Mouse (Mus musculus) monocyte, adult 2 months (primary cell): ENCODE data around the gene Zfp157.
"Not testable (repeated sequence)": the region's sequence is repeated elsewhere in the genome, so short reads cannot be mapped to it uniquely, and the experiment has no call there.

Experiments
- DNase-seq, 2 experiments: peaks; one replicate each; pipeline ENCODE4 v3.0.0; 2022; ENCODE audit warnings: low spot score in 2 of 2, low read depth in 1 of 2

The Zfp157 gene

DNA sequence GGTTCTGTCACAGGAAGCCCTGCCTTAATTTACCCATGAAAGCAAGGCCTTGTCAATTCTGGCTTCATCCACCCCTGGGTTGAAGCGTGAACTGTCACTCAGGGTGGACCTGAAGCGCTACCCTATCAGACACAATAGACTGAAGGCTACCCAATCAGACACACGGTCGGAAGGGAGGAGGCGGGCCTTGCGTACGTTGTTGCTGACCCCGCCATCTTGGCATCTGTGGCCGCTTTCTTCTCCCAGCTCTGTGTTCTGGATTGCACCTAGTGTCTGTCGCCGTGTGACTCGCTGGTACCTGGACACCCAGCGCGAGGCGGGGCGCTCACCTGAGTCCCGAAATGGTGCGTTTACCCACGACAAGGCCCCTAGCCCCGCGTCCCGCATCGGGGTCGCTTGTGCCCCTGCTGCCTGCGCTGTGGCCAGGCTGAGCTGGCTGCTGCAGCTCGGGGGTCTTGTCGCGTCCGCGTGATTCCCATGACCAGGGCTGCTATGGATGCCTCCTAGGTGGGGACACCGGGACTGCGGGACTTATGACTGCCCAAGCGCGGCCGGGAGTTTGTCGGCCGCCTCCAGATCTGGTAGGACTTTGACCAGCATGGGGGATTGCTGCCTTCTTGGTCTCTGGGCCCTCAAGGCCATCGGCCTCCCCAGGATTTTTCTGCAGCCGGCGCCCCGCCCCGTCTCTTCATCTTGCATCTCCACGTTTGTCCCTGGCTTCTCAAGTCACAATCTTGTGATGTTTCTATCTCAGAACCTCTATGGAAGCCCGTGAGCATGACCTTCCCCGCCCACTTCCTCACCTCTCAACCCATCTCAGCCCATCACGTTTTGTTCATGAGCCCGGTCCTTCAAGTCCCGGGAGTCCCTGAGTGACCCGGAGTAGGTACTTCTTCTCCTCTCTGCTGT is at the start of gene Zfp157:
Gene Zfp157, plus strand, starts transcription at position 183 of the 909 bp plus-strand sequence.
- peak; percentile 55 to 73 for DNase-seq

DNA sequence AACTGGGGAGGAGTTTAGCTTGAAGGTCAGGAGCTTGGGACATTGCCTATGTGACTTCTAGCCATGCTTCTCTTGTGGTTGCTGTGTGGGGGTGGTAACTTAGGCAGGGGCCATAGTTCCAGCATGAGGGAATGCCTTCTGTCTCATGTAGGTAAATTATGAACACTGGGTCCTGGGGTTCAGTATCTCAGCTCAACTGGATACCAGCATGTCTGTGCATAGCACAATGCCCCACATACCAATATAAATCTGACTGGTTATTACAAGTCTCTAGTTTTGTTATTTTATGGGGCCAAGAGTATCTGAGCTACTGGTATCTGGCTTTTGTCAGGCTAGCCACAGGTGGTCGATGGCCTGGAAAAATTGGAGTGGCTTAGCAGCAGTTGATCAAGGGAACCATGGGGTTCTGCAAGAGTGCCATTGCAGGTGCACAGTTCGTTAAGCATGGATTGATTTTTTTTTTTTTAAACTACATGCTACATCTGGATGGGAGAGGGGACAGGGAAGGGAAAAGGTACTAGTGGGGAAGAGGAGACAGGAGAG is 43.4 kb upstream of the Zfp157 start:
- no peak for DNase-seq

DNA sequence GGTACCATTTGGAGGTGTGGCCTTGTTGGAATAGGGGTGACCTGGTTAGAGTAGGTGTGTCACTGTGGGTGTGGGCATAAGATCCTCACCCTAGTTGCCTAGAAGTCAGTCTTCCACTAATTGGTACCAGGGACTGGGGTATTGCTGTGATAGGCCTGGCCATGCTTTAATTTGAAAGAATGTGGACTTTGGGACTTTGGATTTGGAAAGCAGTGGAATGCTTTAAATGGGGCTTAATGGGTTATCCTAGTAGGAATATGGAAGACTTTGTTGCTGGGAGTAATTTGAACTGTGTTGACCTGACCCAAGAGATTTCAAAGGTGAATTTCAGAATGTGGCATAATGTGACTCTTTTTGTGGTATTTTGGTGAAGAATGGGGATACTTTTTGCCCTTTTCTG is 40.8 kb upstream of the Zfp157 start:
- DNase-seq: not testable (repeated sequence)

DNA sequence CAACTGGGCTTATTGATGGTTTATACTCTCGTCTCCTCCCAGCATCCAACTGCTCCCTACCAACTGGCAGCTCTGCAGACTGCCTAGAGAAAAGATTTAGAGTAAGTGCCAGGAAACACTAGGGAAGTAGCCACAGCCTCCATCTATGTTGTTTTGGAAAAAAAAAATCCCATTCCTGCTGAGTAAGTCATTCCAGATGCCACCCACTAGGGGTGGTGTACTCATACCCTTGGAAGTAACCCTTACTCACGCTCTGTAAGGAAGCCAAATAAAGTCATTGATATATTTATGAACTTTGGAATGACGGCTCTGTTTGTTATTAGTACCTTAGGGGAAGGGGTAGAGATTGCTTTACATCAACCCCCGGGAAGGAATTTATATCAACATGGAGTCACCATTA is 17.1 kb downstream of the Zfp157 start:
- no peak for DNase-seq

- no peak for DNase-seq
Measured at GRCm38 (mm10) chr5:138459107-138459506, 17.8 kb downstream of the Zfp157 start.

DNA sequence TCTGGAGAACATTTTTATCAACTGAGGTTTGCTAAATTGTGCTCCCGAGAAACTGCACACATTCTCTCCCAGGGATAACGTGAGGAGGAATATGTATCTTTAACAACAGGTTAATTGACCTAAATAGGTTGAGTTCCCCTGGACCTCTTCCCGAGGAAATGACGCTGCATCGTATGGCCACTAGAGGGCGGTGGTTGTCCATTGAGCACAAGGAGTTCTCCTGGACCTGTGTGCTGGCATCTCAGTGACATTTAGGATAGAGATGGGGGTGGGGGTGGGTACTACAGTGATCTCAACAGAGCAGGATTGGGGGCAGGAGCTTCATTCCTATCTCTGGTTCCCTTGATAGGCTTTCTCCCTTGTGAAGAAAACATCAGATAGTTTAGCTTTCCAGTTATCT is 32.3 kb downstream of the Zfp157 start:
- peak in 1 of 2 experiments; percentile 8 for DNase-seq

GRCm38 (mm10) chr5:138504548-138504947 is 63.3 kb downstream of the Zfp157 start:
- DNase-seq: not testable (repeated sequence)
